Comparison of ENCODE assay signal across 14 mouse cellular contexts in the genomic region with DNA sequence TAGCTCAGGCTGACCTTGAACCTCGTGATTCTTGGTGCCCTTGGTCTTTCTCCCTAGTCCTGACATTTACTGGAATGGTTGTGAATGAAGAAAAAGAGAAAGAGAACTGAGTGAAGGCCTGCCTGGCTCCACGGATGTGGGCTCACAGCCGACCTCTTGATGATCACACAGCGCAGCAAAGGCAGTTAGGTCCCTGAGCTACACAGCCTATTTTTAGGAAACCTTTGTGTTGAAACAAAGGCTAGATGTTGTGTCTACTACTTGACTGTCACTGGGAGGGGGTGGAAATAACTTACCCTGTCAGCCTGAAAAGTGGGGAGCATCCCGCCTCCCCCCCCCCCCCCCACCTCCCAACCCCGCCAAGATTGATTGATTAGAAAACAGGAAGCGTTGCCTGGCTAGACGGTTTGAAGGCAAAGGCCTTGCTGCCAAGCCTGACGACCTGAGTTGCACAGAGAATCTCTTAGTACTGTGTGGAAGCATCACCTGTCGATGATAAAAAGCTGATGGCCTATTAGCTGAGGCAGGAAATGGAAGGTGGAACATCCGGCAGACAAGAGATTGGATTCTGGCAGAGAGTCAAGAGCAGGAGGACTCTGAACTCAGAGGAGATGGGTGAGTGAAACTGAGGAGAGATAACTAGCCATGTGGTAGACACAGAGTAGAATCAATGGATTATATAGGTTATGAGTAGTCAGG. TPM values are rescaled to one million over a fixed set of nuclear protein-coding genes. Genes with fewer than 3 reads are reported as not detected.
DNase-seq lines count a peak whose midpoint lies in the region; ATAC-seq lines count a peak whose summit lies in the region.
"Had no signal": no experiment of that assay in that cellular context is flagged by ENCODE, and none has a peak within 500 bp of the region (broad histone marks: within the 10 kb centered on the region; RNA-seq: fewer than 3 reads in every experiment).

No protein-coding gene starts in this region.

- no peak overlapping the region for H3K9ac ChIP-seq in hindbrain, embryonic 16.5 days (ENCODE audit: low read depth, low read length)
- H3K9ac ChIP-seq: neural tube, embryonic 13.5 days had no signal

- 50% methylated on average over 11 of the region's 11 CpGs for WGBS in hindbrain, embryonic 16.5 days

- no peak overlapping the region for H3K4me2 ChIP-seq in hindbrain, embryonic 16.5 days (ENCODE audit: low read length)
- H3K4me2 ChIP-seq: neural tube, embryonic 13.5 days had no signal

- peak; percentile 74 for DNase-seq in thymus, postnatal 0 days (ENCODE audit: low spot score)
- no peak for DNase-seq in thymus, postnatal 25 days
- DNase-seq in layer of hippocampus, adult 9-11 months, result no peak
- DNase-seq in embryo, embryonic 10 days (ENCODE audit: low spot score), result no peak
- DNase-seq: cerebellum, adult 2 months; heart, adult 2 months; heart, postnatal 36 days; lung, postnatal 10 days; midbrain, embryonic 14.5 days had no signal

- H3K9me3 ChIP-seq in hindbrain, embryonic 16.5 days (ENCODE audit: control insufficient read depth, low read length), result no peaks in the 10 kb centered on the region
- H3K9me3 ChIP-seq: limb, embryonic 10.5 days; neural tube, embryonic 13.5 days had no signal

- H3K27ac ChIP-seq in hindbrain, embryonic 16.5 days (ENCODE audit: low read depth, low read length), result no peak overlapping the region
- H3K27ac ChIP-seq: heart, adult 2 months; limb, embryonic 10.5 days; neural tube, embryonic 13.5 days had no signal

- H3K36me3 ChIP-seq in hindbrain, embryonic 16.5 days (ENCODE audit: control insufficient read depth, insufficient read depth, low read length), result peaks cover 3% of the 10 kb centered on the region; the same call in 1 of the 2 replicates
- H3K36me3 ChIP-seq: neural tube, embryonic 13.5 days had no signal

- no peak overlapping the region for H3K4me3 ChIP-seq in hindbrain, embryonic 16.5 days (ENCODE audit: low read length)
- H3K4me3 ChIP-seq: heart, adult 2 months; limb, embryonic 10.5 days; neural tube, embryonic 13.5 days had no signal

- no peaks in the 10 kb centered on the region for H3K4me1 ChIP-seq in hindbrain, embryonic 16.5 days (ENCODE audit: control insufficient read depth, insufficient read depth, low read depth, low read length)
- H3K4me1 ChIP-seq: neural tube, embryonic 13.5 days had no signal

- ATAC-seq in granulocyte monocyte progenitor cell, adult 5-6 weeks (replicated peaks; ENCODE audit: poor library complexity, severe bottlenecking), result peak; percentile 80
- peak; percentile 31; the same call in 1 of the 2 replicates for ATAC-seq in megakaryocyte, adult 5-6 weeks (ENCODE audit: poor library complexity, severe bottlenecking)
- ATAC-seq in hindbrain, embryonic 16.5 days, result no peak

- no peaks in the 10 kb centered on the region for H3K27me3 ChIP-seq in hindbrain, embryonic 16.5 days (replicated peaks; ENCODE audit: control insufficient read depth, insufficient read depth, low read length)
- H3K27me3 ChIP-seq: neural tube, embryonic 13.5 days had no signal

RNA-seq across cellular contexts. Expression of gene Hectd1, which starts 42.3 kb away (rescaled TPM):
- 36.7 and 50.8 TPM in 2 replicates for polyA plus RNA-seq in thymus, postnatal 0 days (2015; fragmentation: Nextera tagmentation; extraction: Ambion mirVana)
- total RNA-seq in granulocyte monocyte progenitor cell, adult 5-6 weeks (2014; fragmentation: Nextera tagmentation), result 51.0 and 52.9 TPM in 2 replicates
- total RNA-seq in granulocyte monocyte progenitor cell, adult 5-6 weeks (2017), result 89.7 and 96.3 TPM in 2 replicates
- 47.5 and 49.2 TPM in 2 replicates for total RNA-seq in megakaryocyte, adult 5-6 weeks (2015)
- total RNA-seq in megakaryocyte, adult 5-6 weeks (2017), result 89.7 and 96.1 TPM in 2 replicates
- polyA plus RNA-seq in hindbrain, embryonic 16.5 days (2015; fragmentation: Nextera tagmentation; extraction: Ambion mirVana), result 31.3 and 33.3 TPM in 2 replicates
